Mouse (Mus musculus) limb, embryonic 12.5 days (tissue): ENCODE results near the gene Phf11b. TPM values are rescaled to one million over a fixed set of nuclear protein-coding genes. Genes with fewer than 3 reads are reported as not detected.
"Not testable (repeated sequence)": the region's sequence is repeated elsewhere in the genome, so short reads cannot be mapped to it uniquely, and the experiment has no call there.

ENCODE experiments used
- ATAC-seq: fragments of 200-750 bp; cut with Nextera tagmentation; 2 replicates; pipeline ENCODE4 v1.8.0; 2017; ENCODE audit warnings: low read depth, moderate TSS enrichment; ENCODE audit not compliant: insufficient number of reproducible peaks, insufficient read depth, low FRiP score, low TSS enrichment
- H3K27ac ChIP-seq: fragments of 300-500 bp; sonication (generic); 2 replicates; pipeline ENCODE4 v1.5.1; 2016; ENCODE audit warnings: mild to moderate bottlenecking, moderate library complexity
- H3K27me3 ChIP-seq: fragments of 300-500 bp; sonication (generic); 2 replicates; pipeline ENCODE4 v1.6.1; 2016; ENCODE audit warnings: mild to moderate bottlenecking, moderate library complexity
- H3K36me3 ChIP-seq: fragments of 300-500 bp; sonication (generic); 2 replicates; pipeline ENCODE4 v1.6.1; 2016; ENCODE audit warnings: mild to moderate bottlenecking, moderate library complexity
- H3K4me1 ChIP-seq: fragments of 300-500 bp; sonication (generic); replicated peaks from 2 replicates; pipeline ENCODE4 v1.6.1; 2016
- H3K4me2 ChIP-seq: fragments of 300-500 bp; sonication (generic); 2 replicates; pipeline ENCODE4 v1.6.1; 2016; ENCODE audit warnings: mild to moderate bottlenecking, moderate library complexity
- H3K4me3 ChIP-seq: fragments of 300-500 bp; sonication (generic); replicated peaks from 2 replicates; pipeline ENCODE4 v1.5.1; 2016; ENCODE audit warnings: mild to moderate bottlenecking
- H3K9ac ChIP-seq: fragments of 300-500 bp; sonication (generic); replicated peaks from 2 replicates; pipeline ENCODE4 v1.6.1; 2016; ENCODE audit warnings: mild to moderate bottlenecking, moderate library complexity
- H3K9me3 ChIP-seq: fragments of 300-500 bp; sonication (generic); 2 replicates; pipeline ENCODE4 v1.6.1; 2016; ENCODE audit warnings: mild to moderate bottlenecking, moderate library complexity
- WGBS: fragments of 180-500 bp; shearing (Covaris S2); methylation state at CpG from one replicate; pipeline ENCODE4 v1.1.7; 2016; 5-methylcytosine and 5-hydroxymethylcytosine counted together
- polyA plus RNA-seq: library from polyadenylated mRNA; unstranded; fragments of >200 nt; fragmentation: Nextera tagmentation; extraction: Ambion mirVana; gene quantifications from 2 replicates; pipeline ENCODE4 v1.2.1, GENCODE M21; 2016

Gene Phf11b
- polyA plus RNA-seq, 1 experiment from 2014 or later: not detected

GRCm38 (mm10) chr14:59297391-59297790 lies 43.8 kb downstream of the Phf11b start, which contains the start of gene Phf11a:
Phf11a (minus strand) TSS chr14:59297522.
- H3K4me2 ChIP-seq, H3K4me3 ChIP-seq, H3K4me1 ChIP-seq, ATAC-seq, H3K27ac ChIP-seq, H3K27me3 ChIP-seq, H3K9me3 ChIP-seq, H3K36me3 ChIP-seq, H3K9ac ChIP-seq: not testable (repeated sequence)
- 70% methylated on average over 1 of the region's 1 CpGs for WGBS

GRCm38 (mm10) chr14:59291769-59292168 lies 49.4 kb downstream of the Phf11b start:
- H3K27me3 ChIP-seq, H3K4me3 ChIP-seq, ATAC-seq, H3K9ac ChIP-seq, H3K27ac ChIP-seq, H3K4me1 ChIP-seq, H3K9me3 ChIP-seq, H3K4me2 ChIP-seq, H3K36me3 ChIP-seq: not testable (repeated sequence)

- H3K36me3 ChIP-seq, H3K9me3 ChIP-seq, H3K27ac ChIP-seq, H3K4me1 ChIP-seq, H3K27me3 ChIP-seq, H3K9ac ChIP-seq, H3K4me2 ChIP-seq, H3K4me3 ChIP-seq, ATAC-seq: not testable (repeated sequence)
- 81% methylated on average over 4 of the region's 4 CpGs for WGBS
Observed at GRCm38 (mm10) chr14:59274961-59275360, 66.2 kb downstream of the Phf11b start.

Other genes starting within 250 kb of the Phf11b start
- gene 1700129C05Rik, start 198.5 kb downstream of the Phf11b start, polyA plus RNA-seq: not detected in 2 replicates
- not detected in 2 replicates for gene Gm5142, start 162.6 kb downstream of the Phf11b start, polyA plus RNA-seq
- gene Rcbtb1, start 140.1 kb downstream of the Phf11b start, polyA plus RNA-seq: 113 and 115 TPM in 2 replicates
- gene Gm6904, start 81.1 kb downstream of the Phf11b start, polyA plus RNA-seq: not detected in 2 replicates
- gene Phf11a, start 43.8 kb downstream of the Phf11b start, polyA plus RNA-seq: not detected in 2 replicates
- gene Phf11d, start 24.1 kb upstream of the Phf11b start, polyA plus RNA-seq: 0.20 and 0.23 TPM in 2 replicates
- gene Phf11c, start 54.0 kb upstream of the Phf11b start, polyA plus RNA-seq: 0.73 and 0.93 TPM in 2 replicates
- gene Setdb2, start 99.5 kb upstream of the Phf11b start, polyA plus RNA-seq: 13.7 and 14.1 TPM in 2 replicates
- gene Cab39l, start 99.6 kb upstream of the Phf11b start, polyA plus RNA-seq: 40.9 and 43.2 TPM in 2 replicates